Mouse (Mus musculus) heart, embryonic 16.5 days (tissue): ENCODE results near the gene Bscl2. TPM values are rescaled to one million over a fixed set of nuclear protein-coding genes. Genes with fewer than 3 reads are reported as not detected.

ENCODE experiments used
- ATAC-seq: fragments of 200-750 bp; cut with Nextera tagmentation; replicated peaks from 2 replicates; pipeline ENCODE4 v1.8.0; 2017; ENCODE audit warnings: moderate number of reproducible peaks; ENCODE audit not compliant: insufficient read depth, low FRiP score; ENCODE audit errors: extremely low read depth
- H3K27ac ChIP-seq: fragments of 300-500 bp; sonication (generic); 2 replicates; pipeline ENCODE4 v1.5.1; 2014; ENCODE audit warnings: mild to moderate bottlenecking, low read length, control low read depth, moderate library complexity
- H3K27me3 ChIP-seq: fragments of 300-500 bp; sonication (generic); 2 replicates; pipeline ENCODE4 v1.6.1; 2014; ENCODE audit warnings: low read length, mixed read lengths; ENCODE audit not compliant: control insufficient read depth, insufficient read depth
- H3K36me3 ChIP-seq: fragments of 300-500 bp; sonication (generic); 2 replicates; pipeline ENCODE4 v1.6.1; 2014; ENCODE audit not compliant: control insufficient read depth, insufficient read depth
- H3K4me1 ChIP-seq: fragments of 300-500 bp; sonication (generic); 2 replicates; pipeline ENCODE4 v1.6.1; 2014; ENCODE audit warnings: low read length, mixed read lengths; ENCODE audit not compliant: control insufficient read depth, insufficient read depth
- H3K4me2 ChIP-seq: fragments of 300-500 bp; sonication (generic); 2 replicates; pipeline ENCODE4 v1.6.1; 2014; ENCODE audit warnings: low read depth, mild to moderate bottlenecking, control low read depth, low read length
- H3K4me3 ChIP-seq: fragments of 300-500 bp; sonication (generic); 2 replicates; pipeline ENCODE4 v1.5.1; 2014; ENCODE audit warnings: mild to moderate bottlenecking, control low read depth, low read length
- H3K9ac ChIP-seq: fragments of 300-500 bp; sonication (generic); 2 replicates; pipeline ENCODE4 v1.6.1; 2014; ENCODE audit warnings: low read length, control low read depth
- H3K9me3 ChIP-seq: fragments of 300-500 bp; sonication (generic); replicated peaks from 2 replicates; pipeline ENCODE4 v1.6.1; 2016; ENCODE audit warnings: low read length; ENCODE audit not compliant: control insufficient read depth
- WGBS: fragments of 180-500 bp; shearing (Covaris S2); extraction: QIAGEN DNeasy Blood & Tissue Kit; methylation state at CpG from one replicate; pipeline ENCODE4 v1.1.7; 2014; 5-methylcytosine and 5-hydroxymethylcytosine counted together
- polyA plus RNA-seq: library from polyadenylated mRNA; unstranded; fragments of >200 nt; fragmentation: Nextera tagmentation; extraction: Ambion mirVana; gene quantifications from 2 replicates; pipeline ENCODE4 v1.2.1, GENCODE M21; 2015

The Bscl2 gene
- polyA plus RNA-seq, 1 experiment from 2014 or later: 43.9 TPM

GRCm38 (mm10) chr19:8803879-8804660 lies 33.2 kb upstream of the Bscl2 start:
- 92% methylated on average over 11 of the region's 11 CpGs for WGBS
- Histone ChIP-seq H3K27ac (no peak overlapping the region), H3K36me3 (0 out of 2 replicates have a peak, but pooled peaks cover 5% of the 10 kb centered on the region), H3K27me3 (no peaks in the 10 kb centered on the region), H3K9ac (no peak overlapping the region), H3K9me3 (no peaks in the 10 kb centered on the region), H3K4me2 (no peak overlapping the region), H3K4me1 (peaks cover 8% of the 10 kb centered on the region), H3K4me3 (no peak overlapping the region)
- ATAC-seq: no peak

DNA sequence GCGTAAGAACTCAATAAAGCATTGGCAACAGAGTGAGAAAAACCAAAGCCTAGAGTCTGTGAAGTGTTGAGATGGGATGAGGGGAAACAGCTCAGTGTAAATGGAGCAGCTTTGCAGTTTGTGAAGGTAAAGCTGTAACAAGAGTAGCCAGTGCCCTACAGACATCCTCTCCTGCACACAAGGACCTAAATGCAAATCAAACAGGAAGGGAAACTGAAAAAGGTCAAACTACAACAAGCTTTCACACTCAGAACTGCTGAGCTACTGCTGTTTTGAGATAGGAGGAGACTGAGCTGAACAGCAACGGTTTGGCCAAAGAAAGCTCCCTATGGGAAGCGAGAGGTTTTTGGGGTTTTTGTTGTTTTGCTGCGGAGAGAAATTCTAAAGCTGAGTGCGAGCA lies 30.5 kb upstream of the Bscl2 start:
- ATAC-seq: no peak
- Histone ChIP-seq H3K4me2 (no peak overlapping the region), H3K4me1 (peaks cover 5% of the 10 kb centered on the region), H3K27ac (no peak overlapping the region), H3K36me3 (peaks cover 16% of the 10 kb centered on the region), H3K9me3 (no peaks in the 10 kb centered on the region), H3K27me3 (no peaks in the 10 kb centered on the region), H3K9ac (no peak overlapping the region), H3K4me3 (no peak overlapping the region)
- WGBS: 93% methylated on average over 5 of the region's 5 CpGs

GRCm38 (mm10) chr19:8815812-8816211 lies 21.5 kb upstream of the Bscl2 start:
- H3K4me3 ChIP-seq: no peak overlapping the region
- peaks cover 29% of the 10 kb centered on the region for H3K36me3 ChIP-seq
- H3K4me1 ChIP-seq: peaks cover 15% of the 10 kb centered on the region
- H3K9ac ChIP-seq: no peak overlapping the region
- 77% methylated on average over 11 of the region's 11 CpGs for WGBS
- H3K4me2 ChIP-seq: no peak overlapping the region
- no peaks in the 10 kb centered on the region for H3K9me3 ChIP-seq
- no peaks in the 10 kb centered on the region for H3K27me3 ChIP-seq
- no peak for ATAC-seq
- no peak overlapping the region for H3K27ac ChIP-seq

DNA sequence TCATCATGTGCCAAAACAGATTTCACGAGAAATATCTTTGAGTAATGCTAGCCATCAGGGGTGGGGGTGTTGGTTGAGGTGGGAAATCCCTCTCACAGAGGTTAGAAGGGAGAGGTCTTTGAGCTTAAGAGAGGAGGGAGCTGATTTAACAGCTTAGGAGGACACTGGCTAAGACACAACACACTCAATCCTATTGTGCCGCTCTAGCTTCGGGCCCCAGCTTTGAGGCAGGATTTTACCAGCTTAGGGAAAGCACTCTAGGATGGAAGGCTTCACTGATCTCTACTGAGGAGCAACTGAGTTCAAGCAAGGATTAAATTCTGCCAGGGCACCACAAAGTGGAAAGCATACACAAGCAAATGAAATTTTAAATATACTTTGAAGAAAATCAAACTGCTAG lies 20.3 kb upstream of the Bscl2 start:
- H3K9me3 ChIP-seq: no peaks in the 10 kb centered on the region
- H3K9ac ChIP-seq: peak overlapping the region; percentile 42; the same call in 1 of the 2 replicates
- WGBS: 75% methylated on average over 3 of the region's 3 CpGs

DNA sequence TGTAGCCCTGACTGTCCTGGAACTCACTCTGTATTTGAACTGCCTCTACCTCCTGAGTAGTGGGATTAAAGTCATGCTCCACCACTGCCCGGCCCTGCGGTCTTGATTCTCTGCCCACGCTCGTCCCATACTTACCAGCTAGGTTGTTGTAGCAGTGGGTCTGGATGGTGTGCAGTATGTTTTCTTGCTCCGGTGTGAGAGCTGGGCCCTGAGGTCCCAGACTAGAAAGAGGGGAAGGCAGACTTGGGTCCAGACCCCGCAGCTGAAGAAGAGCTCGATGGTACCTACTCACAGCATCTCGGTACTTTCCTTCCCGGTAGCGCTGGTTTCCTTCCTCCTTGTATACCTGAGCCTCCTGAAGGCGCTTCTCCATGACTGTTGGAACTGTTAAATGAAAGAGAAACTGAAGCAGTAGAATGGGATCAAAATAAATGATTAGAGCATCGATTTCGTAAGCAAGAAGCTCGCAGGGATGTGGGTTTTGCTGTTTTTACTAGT lies 18.9 kb upstream of the Bscl2 start:
- WGBS: 15% methylated on average over 14 of the region's 14 CpGs
- Histone ChIP-seq H3K27ac (peak overlapping the region; percentile 100), H3K9ac (peak overlapping the region; percentile 81), H3K4me2 (peak overlapping the region; percentile 88), H3K27me3 (no peaks in the 10 kb centered on the region), H3K36me3 (peaks cover 18% of the 10 kb centered on the region), H3K4me3 (peak overlapping the region; percentile 100), H3K9me3 (no peaks in the 10 kb centered on the region), H3K4me1 (peaks cover 29% of the 10 kb centered on the region)
- ATAC-seq: no peak

More for the DNA sequence above, 20.3 kb upstream of the Bscl2 start:
- H3K27ac ChIP-seq: no peak overlapping the region
- no peak overlapping the region for H3K4me2 ChIP-seq
- ATAC-seq: no peak
- H3K36me3 ChIP-seq: peaks cover 25% of the 10 kb centered on the region
- H3K27me3 ChIP-seq: no peaks in the 10 kb centered on the region
- H3K4me1 ChIP-seq: peaks cover 18% of the 10 kb centered on the region
- H3K4me3 ChIP-seq: no peak overlapping the region

DNA sequence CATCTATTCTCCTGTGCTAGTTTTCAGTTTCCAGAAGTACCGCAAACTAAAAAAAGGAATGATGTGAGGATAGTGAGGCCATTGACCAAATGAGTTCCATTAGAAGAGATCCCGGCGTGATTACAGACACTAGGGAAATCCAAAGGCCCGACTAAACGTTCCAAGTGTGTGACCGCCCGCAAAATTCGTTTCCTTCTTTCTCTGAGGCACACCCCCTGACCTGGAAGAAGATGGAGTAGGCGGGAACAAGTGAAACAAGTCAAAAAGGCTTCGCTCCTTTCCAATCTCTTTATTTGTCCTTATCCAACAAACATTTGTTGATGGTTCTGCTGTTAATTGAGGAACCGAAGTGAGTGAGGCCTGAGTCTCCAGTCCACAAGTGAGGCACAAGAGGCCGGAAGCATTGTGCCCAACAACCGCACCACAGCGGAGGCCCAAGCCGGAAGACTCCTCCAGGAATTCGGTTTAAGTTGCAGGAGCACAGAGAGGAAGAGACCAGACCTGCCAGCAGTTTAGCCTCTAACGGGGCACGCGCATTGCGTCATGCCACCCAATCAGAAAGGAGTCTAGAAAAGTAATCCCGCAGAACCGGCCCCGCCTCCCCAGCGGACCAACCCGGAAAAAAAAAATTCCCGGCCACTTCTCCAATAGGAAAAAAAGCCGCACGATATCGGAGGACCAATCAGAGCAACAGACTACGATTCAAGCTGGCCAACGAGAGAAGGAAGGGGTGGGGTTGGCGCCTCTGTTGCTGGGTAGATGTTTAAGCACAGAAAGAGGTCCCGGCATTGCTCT lies 18.3 kb upstream of the Bscl2 start, which contains the start of gene Ttc9c:
TSS of gene Ttc9c (minus strand) at position 533 of the 795 bp plus-strand sequence.
- Histone ChIP-seq H3K27ac (peak within 1 kb of the TSS; percentile 100), H3K36me3 (peaks cover 24% of the 10 kb centered on the region), H3K4me3 (peak within 1 kb of the TSS; percentile 100), H3K4me1 (peaks cover 29% of the 10 kb centered on the region), H3K9me3 (no peaks in the 10 kb centered on the region), H3K9ac (peak within 1 kb of the TSS; percentile 98), H3K4me2 (peak within 1 kb of the TSS; percentile 88), H3K27me3 (no peaks in the 10 kb centered on the region)
- peak; percentile 89 for ATAC-seq
- under 1% methylated on average over 33 of the region's 33 CpGs for WGBS

DNA sequence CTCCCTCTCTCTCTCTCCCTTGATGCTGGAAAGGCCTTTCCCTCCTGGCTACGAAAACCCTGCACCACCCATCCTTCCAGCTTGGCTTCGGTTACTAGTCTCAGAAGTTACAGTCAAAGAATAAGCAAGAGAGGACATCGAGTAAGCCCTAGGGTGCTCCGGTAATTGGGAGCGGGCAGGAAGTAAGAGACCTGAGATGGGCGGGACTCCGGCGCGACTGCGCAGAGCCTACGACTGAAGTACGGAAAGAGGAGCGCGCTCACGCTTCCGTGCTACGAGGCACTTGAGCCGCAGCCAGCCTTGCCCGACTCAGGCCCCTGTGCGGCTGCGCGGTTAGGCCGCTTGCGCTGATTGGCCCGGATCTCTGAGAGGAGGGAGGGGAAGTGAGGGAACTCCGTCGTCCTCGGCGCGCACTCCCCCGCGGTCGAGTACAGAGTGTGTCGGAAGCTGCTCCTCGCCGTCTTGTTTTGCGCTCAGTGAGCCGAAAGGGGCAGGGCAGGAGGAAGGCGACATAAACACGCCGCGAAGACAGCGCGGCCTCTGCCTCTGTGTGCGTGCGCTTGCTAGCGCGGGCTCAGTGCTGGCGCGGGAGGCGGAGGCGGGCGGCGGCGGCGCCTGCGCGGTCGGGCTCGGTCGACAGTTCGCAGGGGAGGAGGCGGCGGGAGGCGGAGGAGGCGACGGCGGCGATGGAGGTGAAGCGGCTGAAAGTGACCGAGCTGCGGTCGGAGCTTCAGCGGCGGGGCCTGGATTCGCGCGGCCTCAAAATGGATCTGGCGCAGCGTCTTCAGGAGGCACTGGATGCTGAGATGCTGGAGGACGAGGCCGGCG lies 17.5 kb upstream of the Bscl2 start, which contains the start of gene Hnrnpul2:
TSS of gene Hnrnpul2 (plus strand) at position 415 of the 828 bp plus-strand sequence.
- H3K27ac ChIP-seq: peak within 1 kb of the TSS; percentile 100
- H3K36me3 ChIP-seq: peaks cover 30% of the 10 kb centered on the region
- peak; percentile 94 for ATAC-seq
- no peaks in the 10 kb centered on the region for H3K27me3 ChIP-seq
- peak within 1 kb of the TSS; percentile 98 for H3K9ac ChIP-seq
- WGBS: under 1% methylated on average over 81 of the region's 83 CpGs
- peaks cover 29% of the 10 kb centered on the region for H3K4me1 ChIP-seq
- H3K4me2 ChIP-seq: peak within 1 kb of the TSS; percentile 88
- no peaks in the 10 kb centered on the region for H3K9me3 ChIP-seq
- H3K4me3 ChIP-seq: peak within 1 kb of the TSS; percentile 100

DNA sequence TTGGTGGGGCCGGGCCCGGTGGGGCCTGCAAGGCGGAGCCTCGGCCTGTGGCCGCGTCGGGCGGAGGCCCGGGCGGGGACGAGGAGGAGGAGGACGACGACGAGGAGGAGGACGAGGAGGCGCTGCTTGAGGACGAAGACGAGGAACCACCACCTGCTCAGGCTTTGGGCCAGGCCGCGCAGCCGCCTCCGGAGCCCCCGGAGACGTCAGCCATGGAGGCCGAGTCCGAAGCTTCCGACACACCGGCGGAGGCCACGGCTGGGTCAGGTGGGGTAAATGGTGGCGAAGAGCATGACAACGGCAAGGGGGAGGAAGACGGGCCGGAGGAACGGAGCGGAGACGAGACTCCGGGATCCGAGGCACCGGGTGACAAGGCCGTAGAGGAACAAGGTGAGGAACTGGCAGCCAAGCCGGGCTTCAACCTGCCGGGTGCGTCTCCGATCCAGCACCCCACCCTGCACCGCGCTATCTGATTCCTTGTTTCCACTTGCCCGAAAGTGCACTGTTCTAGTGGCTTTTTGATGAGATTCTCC lies 16.8 kb upstream of the Bscl2 start:
- peak overlapping the region; percentile 100 for H3K27ac ChIP-seq
- WGBS: under 1% methylated on average over 47 of the region's 48 CpGs
- peak overlapping the region; percentile 98 for H3K9ac ChIP-seq
- peak overlapping the region; percentile 100 for H3K4me3 ChIP-seq
- H3K4me1 ChIP-seq: peaks cover 29% of the 10 kb centered on the region
- H3K27me3 ChIP-seq: no peaks in the 10 kb centered on the region
- H3K9me3 ChIP-seq: no peaks in the 10 kb centered on the region
- peak overlapping the region; percentile 88 for H3K4me2 ChIP-seq
- peak; percentile 13 for ATAC-seq
- H3K36me3 ChIP-seq: peaks cover 31% of the 10 kb centered on the region
